Mouse (Mus musculus) right cerebral cortex, postnatal 36 days (tissue): ENCODE measurements around the gene Git1.

Experiments used
- DNase-seq, 2 experiments: peaks; one replicate each; pipeline ENCODE4 v3.0.0; 2022; ENCODE audit warnings: low spot score in 2 of 2, mixed read lengths in 1 of 2

Gene Git1

GRCm38 (mm10) chr11:77483043-77483442 is 10.3 kb upstream of the Git1 start:
- no peak for DNase-seq

- no peak for DNase-seq
Measured at GRCm38 (mm10) chr11:77483510-77484255, 9.7 kb upstream of the Git1 start.

- no peak for DNase-seq
Measured at GRCm38 (mm10) chr11:77485229-77485628, 8.1 kb upstream of the Git1 start.

GRCm38 (mm10) chr11:77486798-77487197 is 6.6 kb upstream of the Git1 start:
- no peak for DNase-seq

GRCm38 (mm10) chr11:77488771-77489581 is 4.4 kb upstream of the Git1 start:
- DNase-seq = no peak

GRCm38 (mm10) chr11:77489591-77490235 is 3.6 kb upstream of the Git1 start, which contains the start of gene Ankrd13b:
Gene Ankrd13b, minus strand, starts transcription at chr11:77489678.
- DNase-seq = peak; percentile 72 to 82

- no peak for DNase-seq
Measured at GRCm38 (mm10) chr11:77490451-77490850, 2.9 kb upstream of the Git1 start.

GRCm38 (mm10) chr11:77491123-77491501 is 2.2 kb upstream of the Git1 start:
- peak; percentile 84 to 87 for DNase-seq

GRCm38 (mm10) chr11:77491502-77492291 is 1.7 kb upstream of the Git1 start:
- DNase-seq = peak; percentile 58 to 67

- DNase-seq = peak; percentile 55 to 56
Measured at GRCm38 (mm10) chr11:77492311-77492871, 971 bp upstream of the Git1 start.

- peak; percentile 92 for DNase-seq
Measured at GRCm38 (mm10) chr11:77492911-77493332, 440 bp upstream of the Git1 start.

GRCm38 (mm10) chr11:77494344-77494676 is 948 bp downstream of the Git1 start:
- no peak for DNase-seq

- no peak for DNase-seq
Measured at GRCm38 (mm10) chr11:77494782-77495181, 1.4 kb downstream of the Git1 start.

- no peak for DNase-seq
Measured at GRCm38 (mm10) chr11:77495507-77495906, 2.1 kb downstream of the Git1 start.

- no peak for DNase-seq
Measured at GRCm38 (mm10) chr11:77497341-77497756, 4.0 kb downstream of the Git1 start.

- no peak for DNase-seq
Measured at GRCm38 (mm10) chr11:77497851-77498250, 4.5 kb downstream of the Git1 start.

GRCm38 (mm10) chr11:77498261-77499139 is 5.1 kb downstream of the Git1 start:
- no peak for DNase-seq

- DNase-seq = no peak
Measured at GRCm38 (mm10) chr11:77499354-77499753, 6.0 kb downstream of the Git1 start.

GRCm38 (mm10) chr11:77500361-77501325 is 7.3 kb downstream of the Git1 start:
- DNase-seq = no peak
